Mouse (Mus musculus): ENCODE data around the gene Nrd1. TPM values are rescaled to one million over a fixed set of nuclear protein-coding genes. Genes with fewer than 3 reads are reported as not detected.

Gene Nrd1
- polyA plus RNA-seq, 2 experiments: 50.1 to 133 TPM

- ATAC-seq (ENCODE audit: low FRiP score, low read depth): no peak
- no peaks in the 10 kb centered on the region for H3K27me3 ChIP-seq (ENCODE audit: control insufficient read depth, insufficient read depth, low read length)
- H3K36me3 ChIP-seq (ENCODE audit: control insufficient read depth, insufficient read depth, low read length): peaks cover 90% of the 10 kb centered on the region
- H3K4me3 ChIP-seq (replicated peaks; ENCODE audit: low read length): no peak overlapping the region
- no peak overlapping the region for H3K27ac ChIP-seq (replicated peaks; ENCODE audit: low read depth, low read length)
- no peaks in the 10 kb centered on the region for H3K4me1 ChIP-seq (ENCODE audit: control insufficient read depth, insufficient read depth, low read length)
- WGBS: 79% methylated on average over 5 of the region's 5 CpGs
- H3K9ac ChIP-seq (ENCODE audit: low read depth, low read length, severe bottlenecking): no peak overlapping the region
- H3K9me3 ChIP-seq (ENCODE audit: control insufficient read depth, low read length): 0 out of 2 replicates have a peak, but pooled peaks cover 3% of the 10 kb centered on the region
- no peak for DNase-seq (ENCODE audit: low spot score)
- H3K4me2 ChIP-seq (replicated peaks; ENCODE audit: low read depth, low read length, severe bottlenecking): no peak overlapping the region
- no peak for TF ChIP-seq POLR2A (IDR thresholded peaks at IDR 0.05; ENCODE audit: borderline replicate concordance, extremely low read depth, insufficient read depth, insufficient read length)
These were observed 43.3 kb downstream of the Nrd1 start for GRCm38 (mm10) chr4:109043756-109044155.

GRCm38 (mm10) chr4:109048258-109048657 lies 47.8 kb downstream of the Nrd1 start:
- 84% methylated on average over 4 of the region's 4 CpGs for WGBS
- DNase-seq (ENCODE audit: low spot score): no peak
- no peak overlapping the region for H3K9ac ChIP-seq (ENCODE audit: low read depth, low read length, severe bottlenecking)
- H3K27ac ChIP-seq (replicated peaks; ENCODE audit: low read depth, low read length): no peak overlapping the region
- no peaks in the 10 kb centered on the region for H3K4me1 ChIP-seq (ENCODE audit: control insufficient read depth, insufficient read depth, low read length)
- H3K36me3 ChIP-seq (ENCODE audit: control insufficient read depth, insufficient read depth, low read length): peaks cover 88% of the 10 kb centered on the region
- H3K27me3 ChIP-seq (ENCODE audit: control insufficient read depth, insufficient read depth, low read length): no peaks in the 10 kb centered on the region
- H3K4me2 ChIP-seq (replicated peaks; ENCODE audit: low read depth, low read length, severe bottlenecking): no peak overlapping the region
- no peak for ATAC-seq (ENCODE audit: low FRiP score, low read depth)
- no peak for TF ChIP-seq POLR2A (IDR thresholded peaks at IDR 0.05; ENCODE audit: borderline replicate concordance, extremely low read depth, insufficient read depth, insufficient read length)
- no peaks in the 10 kb centered on the region for H3K9me3 ChIP-seq (ENCODE audit: control insufficient read depth, low read length)
- no peak overlapping the region for H3K4me3 ChIP-seq (replicated peaks; ENCODE audit: low read length)

- Histone ChIP-seq H3K36me3 (ENCODE audit: control insufficient read depth, insufficient read depth, low read length) (peaks cover 84% of the 10 kb centered on the region), H3K4me2 (replicated peaks; ENCODE audit: low read depth, low read length, severe bottlenecking) (no peak overlapping the region), H3K9ac (ENCODE audit: low read depth, low read length, severe bottlenecking) (no peak overlapping the region), H3K4me1 (ENCODE audit: control insufficient read depth, insufficient read depth, low read length) (no peaks in the 10 kb centered on the region), H3K9me3 (ENCODE audit: control insufficient read depth, low read length) (no peaks in the 10 kb centered on the region), H3K27ac (replicated peaks; ENCODE audit: low read depth, low read length) (no peak overlapping the region), H3K27me3 (ENCODE audit: control insufficient read depth, insufficient read depth, low read length) (no peaks in the 10 kb centered on the region), H3K4me3 (replicated peaks; ENCODE audit: low read length) (no peak overlapping the region)
- TF ChIP-seq POLR2A (IDR thresholded peaks at IDR 0.05; ENCODE audit: borderline replicate concordance, extremely low read depth, insufficient read depth, insufficient read length): no peak
- ATAC-seq (ENCODE audit: low FRiP score, low read depth) (no peak), DNase-seq (ENCODE audit: low spot score) (no peak)
- WGBS: 82% methylated on average over 1 of the region's 1 CpGs
These were observed 51.8 kb downstream of the Nrd1 start for GRCm38 (mm10) chr4:109052282-109052681.

GRCm38 (mm10) chr4:109054003-109054402 lies 53.5 kb downstream of the Nrd1 start:
- no peak for TF ChIP-seq POLR2A (IDR thresholded peaks at IDR 0.05; ENCODE audit: borderline replicate concordance, extremely low read depth, insufficient read depth, insufficient read length)
- Histone ChIP-seq H3K27ac (replicated peaks; ENCODE audit: low read depth, low read length) (no peak overlapping the region), H3K4me2 (replicated peaks; ENCODE audit: low read depth, low read length, severe bottlenecking) (no peak overlapping the region), H3K36me3 (ENCODE audit: control insufficient read depth, insufficient read depth, low read length) (peaks cover 89% of the 10 kb centered on the region), H3K4me1 (ENCODE audit: control insufficient read depth, insufficient read depth, low read length) (no peaks in the 10 kb centered on the region), H3K9me3 (ENCODE audit: control insufficient read depth, low read length) (no peaks in the 10 kb centered on the region), H3K27me3 (ENCODE audit: control insufficient read depth, insufficient read depth, low read length) (no peaks in the 10 kb centered on the region), H3K9ac (ENCODE audit: low read depth, low read length, severe bottlenecking) (no peak overlapping the region), H3K4me3 (replicated peaks; ENCODE audit: low read length) (no peak overlapping the region)
- ATAC-seq (ENCODE audit: low FRiP score, low read depth): no peak
- 79% methylated on average over 9 of the region's 9 CpGs for WGBS
- DNase-seq (ENCODE audit: low spot score): no peak

- WGBS: 90% methylated on average over 7 of the region's 7 CpGs
- no peak for TF ChIP-seq POLR2A (IDR thresholded peaks at IDR 0.05; ENCODE audit: borderline replicate concordance, extremely low read depth, insufficient read depth, insufficient read length)
- Histone ChIP-seq H3K9ac (ENCODE audit: low read depth, low read length, severe bottlenecking) (no peak overlapping the region), H3K4me1 (ENCODE audit: control insufficient read depth, insufficient read depth, low read length) (no peaks in the 10 kb centered on the region), H3K9me3 (ENCODE audit: control insufficient read depth, low read length) (no peaks in the 10 kb centered on the region), H3K27me3 (ENCODE audit: control insufficient read depth, insufficient read depth, low read length) (no peaks in the 10 kb centered on the region), H3K4me3 (replicated peaks; ENCODE audit: low read length) (no peak overlapping the region), H3K4me2 (replicated peaks; ENCODE audit: low read depth, low read length, severe bottlenecking) (no peak overlapping the region), H3K36me3 (ENCODE audit: control insufficient read depth, insufficient read depth, low read length) (peaks cover 89% of the 10 kb centered on the region), H3K27ac (replicated peaks; ENCODE audit: low read depth, low read length) (no peak overlapping the region)
- no peak for DNase-seq (ENCODE audit: low spot score)
- ATAC-seq (ENCODE audit: low FRiP score, low read depth): no peak
These were observed 55.9 kb downstream of the Nrd1 start for GRCm38 (mm10) chr4:109056351-109056750.

- Histone ChIP-seq H3K27me3 (ENCODE audit: control insufficient read depth, insufficient read depth, low read length) (no peaks in the 10 kb centered on the region), H3K4me3 (replicated peaks; ENCODE audit: low read length) (no peak overlapping the region), H3K4me2 (replicated peaks; ENCODE audit: low read depth, low read length, severe bottlenecking) (no peak overlapping the region), H3K4me1 (ENCODE audit: control insufficient read depth, insufficient read depth, low read length) (no peaks in the 10 kb centered on the region), H3K27ac (replicated peaks; ENCODE audit: low read depth, low read length) (no peak overlapping the region), H3K36me3 (ENCODE audit: control insufficient read depth, insufficient read depth, low read length) (peaks cover 88% of the 10 kb centered on the region), H3K9ac (ENCODE audit: low read depth, low read length, severe bottlenecking) (no peak overlapping the region), H3K9me3 (ENCODE audit: control insufficient read depth, low read length) (no peaks in the 10 kb centered on the region)
- DNase-seq (ENCODE audit: low spot score) (no peak), ATAC-seq (ENCODE audit: low FRiP score, low read depth) (no peak)
- no peak for TF ChIP-seq POLR2A (IDR thresholded peaks at IDR 0.05; ENCODE audit: borderline replicate concordance, extremely low read depth, insufficient read depth, insufficient read length)
- WGBS: 93% methylated on average over 8 of the region's 8 CpGs
These were observed 57.2 kb downstream of the Nrd1 start for GRCm38 (mm10) chr4:109057640-109058039.

All from limb, embryonic 14.5 days (tissue).